Mouse (Mus musculus) MEL (cell line): ENCODE results near the gene Zfr. TPM values are rescaled to one million over a fixed set of nuclear protein-coding genes. Genes with fewer than 3 reads are reported as not detected.
A peak's percentile ranks its signal among the peaks of the same experiment; 100 is the strongest.

Source experiments
- DNase-seq: peaks from one replicate; pipeline ENCODE4 v3.0.0; 2011; ENCODE audit warnings: low read depth, low spot score
- H3K27ac ChIP-seq: 2 replicates; pipeline ENCODE4 v1.5.1; 2012; ENCODE audit warnings: low read depth, mild to moderate bottlenecking, control low read depth, low read length, moderate library complexity; ENCODE audit not compliant: control insufficient read depth
- H3K27me3 ChIP-seq, 2 experiments: fragments of 150-350 bp in 1 of 2; sonication (generic) in 1 of 2; 2 replicates each; pipeline ENCODE4 v1.6.1; 2012; ENCODE audit warnings: low read length in 2 of 2, mild to moderate bottlenecking in 2 of 2, improper control_type of control experiment in 1 of 2, moderate library complexity in 1 of 2; ENCODE audit not compliant: insufficient read depth in 2 of 2, control insufficient read depth in 1 of 2
- H3K36me3 ChIP-seq, 2 experiments: 2 replicates each; pipeline ENCODE4 v1.6.1; 2012 to 2014; ENCODE audit warnings: low read length in 2 of 2, improper control_type of control experiment in 1 of 2, inconsistent platforms in 1 of 2, mild to moderate bottlenecking in 1 of 2; ENCODE audit not compliant: insufficient read depth in 2 of 2, control insufficient read depth in 1 of 2
- H3K4me1 ChIP-seq, 2 experiments: fragments of 150-350 bp in 1 of 2; sonication (generic) in 1 of 2; 2 replicates each; pipeline ENCODE4 v1.6.1; 2012; ENCODE audit warnings: low read length in 2 of 2, improper control_type of control experiment in 1 of 2, mild to moderate bottlenecking in 1 of 2; ENCODE audit not compliant: insufficient read depth in 2 of 2, control insufficient read depth in 1 of 2
- H3K4me3 ChIP-seq, 2 experiments: fragments of 150-350 bp in 1 of 2; sonication (generic) in 1 of 2; 2 replicates each; pipeline ENCODE4 v1.5.1; 2012; ENCODE audit warnings: low read depth in 2 of 2, low read length in 2 of 2, mild to moderate bottlenecking in 2 of 2, moderate library complexity in 2 of 2, control low read depth in 1 of 2, improper control_type of control experiment in 1 of 2; ENCODE audit not compliant: control insufficient read depth in 1 of 2, insufficient read depth in 1 of 2
- H3K79me2 ChIP-seq: 2 replicates; pipeline ENCODE4 v1.6.1; 2012; ENCODE audit warnings: mild to moderate bottlenecking, low read length, moderate library complexity; ENCODE audit not compliant: control insufficient read depth, poor library complexity, insufficient read depth
- H3K9ac ChIP-seq: 2 replicates; pipeline ENCODE4 v1.6.1; 2012; ENCODE audit warnings: low read depth, mild to moderate bottlenecking, control low read depth, low read length, moderate library complexity; ENCODE audit not compliant: control insufficient read depth, poor library complexity, severe bottlenecking
- H3K9me3 ChIP-seq: fragments of 150-350 bp; sonication (generic); replicated peaks from 2 replicates; pipeline ENCODE4 v1.6.1; 2012; ENCODE audit warnings: mild to moderate bottlenecking, low read length, improper control_type of control experiment, moderate library complexity; ENCODE audit not compliant: insufficient read depth
- BHLHE40 ChIP-seq: IDR thresholded peaks from 2 replicates; pipeline ENCODE4 v1.6.1; 2012; ENCODE audit warnings: low read depth, mild to moderate bottlenecking, inconsistent platforms, low read length, improper control_type of control experiment, borderline replicate concordance
- ELF1 ChIP-seq: IDR thresholded peaks from 2 replicates; pipeline ENCODE4 v1.6.1; 2014; ENCODE audit warnings: low read depth, mild to moderate bottlenecking, inconsistent platforms, low read length, improper control_type of control experiment, moderate library complexity
- EP300 ChIP-seq, 2 experiments: IDR thresholded peaks; 2 replicates each; pipeline ENCODE4 v1.6.1; 2011; ENCODE audit warnings: improper control_type of control experiment in 2 of 2, low read length in 2 of 2, low read depth in 1 of 2, mild to moderate bottlenecking in 1 of 2
- ETS1 ChIP-seq: IDR thresholded peaks from 2 replicates; pipeline ENCODE4 v1.6.1; 2012; ENCODE audit warnings: low read depth, mild to moderate bottlenecking, inconsistent platforms, low read length, improper control_type of control experiment, moderate library complexity
- HCFC1 ChIP-seq: IDR thresholded peaks from 2 replicates; pipeline ENCODE4 v1.6.1; 2012; ENCODE audit warnings: low read depth, mild to moderate bottlenecking, inconsistent platforms, low read length, improper control_type of control experiment, moderate library complexity
- JUND ChIP-seq: IDR thresholded peaks from 2 replicates; pipeline ENCODE4 v1.6.1; 2011; ENCODE audit warnings: low read depth, mild to moderate bottlenecking, improper control_type of control experiment, low read length
- MAFK ChIP-seq: IDR thresholded peaks from 2 replicates; pipeline ENCODE4 v1.6.1; 2011; ENCODE audit warnings: low read depth, mild to moderate bottlenecking, low read length, improper control_type of control experiment, borderline replicate concordance
- MAX ChIP-seq: IDR thresholded peaks from 2 replicates; pipeline ENCODE4 v1.6.1; 2011; ENCODE audit warnings: low read length, improper control_type of control experiment
- MYB ChIP-seq: IDR thresholded peaks from 2 replicates; pipeline ENCODE4 v1.6.1; 2011; ENCODE audit warnings: mild to moderate bottlenecking, low read depth, low read length, improper control_type of control experiment
- MYC ChIP-seq: IDR thresholded peaks from 2 replicates; pipeline ENCODE4 v1.6.1; 2011; ENCODE audit warnings: low read depth, mild to moderate bottlenecking, low read length, improper control_type of control experiment, moderate library complexity
- NRF1 ChIP-seq: IDR thresholded peaks from 2 replicates; pipeline ENCODE4 v1.6.1; 2014; ENCODE audit warnings: low read depth, mild to moderate bottlenecking, inconsistent platforms, low read length, improper control_type of control experiment, moderate library complexity; ENCODE audit not compliant: poor library complexity, insufficient read depth, severe bottlenecking
- POLR2AphosphoS5 ChIP-seq: IDR thresholded peaks from 2 replicates; pipeline ENCODE4 v1.6.1; 2012; ENCODE audit warnings: low read depth, borderline replicate concordance, mild to moderate bottlenecking, inconsistent platforms, low read length, moderate library complexity, mixed read lengths
- RAD21 ChIP-seq: IDR thresholded peaks from 2 replicates; pipeline ENCODE4 v1.6.1; 2011; ENCODE audit warnings: mild to moderate bottlenecking, low read depth, low read length, improper control_type of control experiment
- SMC3 ChIP-seq: IDR thresholded peaks from 2 replicates; pipeline ENCODE4 v1.6.1; 2011; ENCODE audit warnings: low read depth, low read length, improper control_type of control experiment
- TAL1 ChIP-seq: IDR thresholded peaks from 2 replicates; pipeline ENCODE4 v1.6.1; 2012; ENCODE audit warnings: mild to moderate bottlenecking, inconsistent platforms, low read length, moderate library complexity, mixed read lengths
- TCF12 ChIP-seq: IDR thresholded peaks from 2 replicates; pipeline ENCODE4 v1.6.1; 2014; ENCODE audit warnings: low read depth, mild to moderate bottlenecking, inconsistent platforms, low read length, improper control_type of control experiment, moderate library complexity
- USF1 ChIP-seq: IDR thresholded peaks from 2 replicates; pipeline ENCODE4 v1.6.1; 2014; ENCODE audit warnings: low read depth, mild to moderate bottlenecking, inconsistent platforms, low read length, improper control_type of control experiment, moderate library complexity
- USF2 ChIP-seq, 2 experiments: IDR thresholded peaks; 2 replicates each; pipeline ENCODE4 v1.6.1; 2011 to 2012; ENCODE audit warnings: improper control_type of control experiment in 2 of 2, low read length in 2 of 2, borderline replicate concordance in 1 of 2, inconsistent platforms in 1 of 2, low read depth in 1 of 2, mild to moderate bottlenecking in 1 of 2; ENCODE audit not compliant: insufficient read depth in 1 of 2
- ZC3H11A ChIP-seq: IDR thresholded peaks from 2 replicates; pipeline ENCODE4 v1.6.1; 2012; ENCODE audit warnings: low read depth, mild to moderate bottlenecking, inconsistent platforms, low read length, improper control_type of control experiment
- ZKSCAN1 ChIP-seq: IDR thresholded peaks from 2 replicates; pipeline ENCODE4 v1.6.1; 2012; ENCODE audit warnings: low read depth, mild to moderate bottlenecking, inconsistent platforms, low read length, improper control_type of control experiment, moderate library complexity
- ZNF384 ChIP-seq: IDR thresholded peaks from 2 replicates; pipeline ENCODE4 v1.6.1; 2012; ENCODE audit warnings: low read depth, mild to moderate bottlenecking, inconsistent platforms, low read length, improper control_type of control experiment
- polyA plus RNA-seq, 2 experiments: library from polyadenylated mRNA; stranded (reverse) in 1 of 2; unstranded in 1 of 2; fragments of >175 nt in 1 of 2; fragments of >200 nt in 1 of 2; gene quantifications; 2 replicates each; pipeline versions ENCODE4 v1.2.1 to v1.2.4; 2012; ENCODE audit warnings: low replicate concordance in 2 of 2, low read depth in 1 of 2; ENCODE audit not compliant: insufficient read length in 2 of 2, insufficient read depth in 1 of 2, missing spikeins in 1 of 2
- total RNA-seq: library from RNA; depleted of rRNA; stranded (reverse); fragments of 300-350 nt; gene quantifications from 2 replicates; pipeline ENCODE4 v1.2.3, GENCODE M21; 2012

Gene Zfr
- total and polyA plus RNA-seq, 3 experiments = 54.4 to 199 (median 108) TPM

GRCm38 (mm10) chr15:12090087-12090486 is 27.5 kb upstream of the Zfr start:
- Histone ChIP-seq H3K27me3 (no peaks in the 10 kb centered on the region), H3K9ac (no peak overlapping the region), H3K4me3 (no peak overlapping the region), H3K36me3 (peaks cover 0 to 5% of the 10 kb centered on the region in 2 experiments; a peak in 1 of 4 replicates), H3K4me1 (peaks cover 0 to 5% of the 10 kb centered on the region in 2 experiments; a peak in 1 of 4 replicates), H3K79me2 (no peaks in the 10 kb centered on the region), H3K27ac (no peak overlapping the region), H3K9me3 (no peaks in the 10 kb centered on the region)
- no peak for DNase-seq
- TF ChIP-seq MYB = no peak
- TF ChIP-seq ELF1 = no peak

GRCm38 (mm10) chr15:12090981-12091669 is 26.5 kb upstream of the Zfr start:
- Histone ChIP-seq H3K9ac (no peak overlapping the region), H3K9me3 (no peaks in the 10 kb centered on the region), H3K36me3 (peaks cover 0 to 5% of the 10 kb centered on the region in 2 experiments; a peak in 1 of 4 replicates), H3K27ac (no peak overlapping the region), H3K4me3 (no peak overlapping the region), H3K4me1 (peaks cover 0 to 5% of the 10 kb centered on the region in 2 experiments; a peak in 1 of 4 replicates), H3K27me3 (no peaks in the 10 kb centered on the region), H3K79me2 (no peaks in the 10 kb centered on the region)
- DNase-seq = peak; percentile 40
- TF ChIP-seq HCFC1 = no peak
- TF ChIP-seq POLR2AphosphoS5 = no peak
- TF ChIP-seq USF1 = no peak
- no peak for TF ChIP-seq MAX
- no peak for TF ChIP-seq ZKSCAN1

- H3K9ac ChIP-seq = no peak overlapping the region
- no peaks in the 10 kb centered on the region for H3K27me3 ChIP-seq
- H3K79me2 ChIP-seq = no peaks in the 10 kb centered on the region
- H3K4me1 ChIP-seq = peaks cover 0 to 5% of the 10 kb centered on the region in 2 experiments; a peak in 1 of 4 replicates
- H3K9me3 ChIP-seq = no peaks in the 10 kb centered on the region
- H3K36me3 ChIP-seq = peaks cover 0 to 5% of the 10 kb centered on the region in 2 experiments; a peak in 1 of 4 replicates
- peak overlapping the region; percentile 1 to 9; a peak in 1 of 4 replicates for H3K4me3 ChIP-seq
- DNase-seq = peak; percentile 83
- H3K27ac ChIP-seq = peak overlapping the region; percentile 7; the same call in 1 of the 2 replicates
- TF ChIP-seq ZNF384 = 0 out of 2 replicates have a peak, but pooled peaks have one; percentile 42
- TF ChIP-seq NRF1 = no peak
- peak; percentile 90 for TF ChIP-seq SMC3
- TF ChIP-seq ELF1 = no peak
- TF ChIP-seq ZKSCAN1 = no peak
- TF ChIP-seq TCF12 = no peak
- peak; percentile 15; the same call in 1 of the 2 replicates for TF ChIP-seq ETS1
- TF ChIP-seq MYC = peak; percentile 88
- TF ChIP-seq ZC3H11A = peak; percentile 89
- no peak for TF ChIP-seq USF2 (IDR thresholded peaks at IDR 0.05; ENCODE audit: borderline replicate concordance in 1 of 2, insufficient read depth in 1 of 2, low read depth in 1 of 2, low read length in 2 of 2)
- peak; percentile 4 to 14; a peak in 1 of 4 replicates for TF ChIP-seq EP300 (IDR thresholded peaks at IDR 0.05; ENCODE audit: low read depth in 1 of 2, low read length in 2 of 2)
- TF ChIP-seq MAFK = no peak
- TF ChIP-seq MYB = no peak
- no peak for TF ChIP-seq JUND
- TF ChIP-seq MAX = peak; percentile 36; the same call in 1 of the 2 replicates
- TF ChIP-seq RAD21 = peak; percentile 83
- no peak for TF ChIP-seq TAL1
- 0 out of 2 replicates have a peak, but pooled peaks have one; percentile 30 for TF ChIP-seq BHLHE40
Measured at GRCm38 (mm10) chr15:12091781-12092458, 25.7 kb upstream of the Zfr start.
